Mouse (Mus musculus) midbrain, embryonic 14.5 days (tissue): ENCODE data around the gene Grn. TPM values are rescaled to one million over a fixed set of nuclear protein-coding genes. Genes with fewer than 3 reads are reported as not detected.
"Not testable (repeated sequence)": the region's sequence is repeated elsewhere in the genome, so short reads cannot be mapped to it uniquely, and the experiment has no call there.

ENCODE experiments used
- ATAC-seq: fragments of 200-750 bp; cut with Nextera tagmentation; 2 replicates; pipeline ENCODE4 v1.8.0; 2017; ENCODE audit warnings: moderate number of reproducible peaks, moderate library complexity; ENCODE audit not compliant: low FRiP score, low TSS enrichment
- DNase-seq: peaks from one replicate; pipeline ENCODE4 v3.0.0-alpha.2; 2015
- H3K27ac ChIP-seq: fragments of 300-500 bp; sonication (generic); replicated peaks from 2 replicates; pipeline ENCODE4 v1.5.1; 2014; ENCODE audit warnings: mild to moderate bottlenecking, low read depth, low read length, moderate library complexity
- H3K27me3 ChIP-seq: fragments of 300-500 bp; sonication (generic); 2 replicates; pipeline ENCODE4 v1.6.1; 2014; ENCODE audit warnings: low read length, control low read depth, mixed read lengths; ENCODE audit not compliant: control insufficient read depth, insufficient read depth
- H3K36me3 ChIP-seq: fragments of 300-500 bp; sonication (generic); 2 replicates; pipeline ENCODE4 v1.6.1; 2014; ENCODE audit warnings: low read length, control low read depth; ENCODE audit not compliant: control insufficient read depth, insufficient read depth
- H3K4me1 ChIP-seq: fragments of 300-500 bp; sonication (generic); 2 replicates; pipeline ENCODE4 v1.6.1; 2014; ENCODE audit warnings: mild to moderate bottlenecking, antibody characterized with exemption, low read length, control low read depth; ENCODE audit not compliant: control insufficient read depth, insufficient read depth
- H3K4me2 ChIP-seq: fragments of 300-500 bp; sonication (generic); 2 replicates; pipeline ENCODE4 v1.6.1; 2014; ENCODE audit warnings: mild to moderate bottlenecking, low read length, moderate library complexity
- H3K4me3 ChIP-seq: fragments of 300-500 bp; sonication (generic); replicated peaks from 2 replicates; pipeline ENCODE4 v1.5.1; 2014; ENCODE audit warnings: low read depth, low read length
- H3K9ac ChIP-seq: fragments of 300-500 bp; sonication (generic); replicated peaks from 2 replicates; pipeline ENCODE4 v1.6.1; 2014; ENCODE audit warnings: mild to moderate bottlenecking, low read length, moderate library complexity
- H3K9me3 ChIP-seq: fragments of 300-500 bp; sonication (generic); 2 replicates; pipeline ENCODE4 v1.6.1; 2016; ENCODE audit warnings: low read length, control low read depth, mixed read lengths; ENCODE audit not compliant: control insufficient read depth
- WGBS: fragments of 180-500 bp; shearing (Covaris S2); extraction: QIAGEN DNeasy Blood & Tissue Kit; methylation state at CpG from one replicate; pipeline ENCODE4 v1.1.7; 2014; 5-methylcytosine and 5-hydroxymethylcytosine counted together
- polyA plus RNA-seq: library from polyadenylated mRNA; unstranded; fragments of >200 nt; fragmentation: Nextera tagmentation; extraction: Ambion mirVana; gene quantifications from 2 replicates; pipeline ENCODE4 v1.2.1, GENCODE M21; 2014

Gene Grn
- polyA plus RNA-seq, result 33.1 and 45.5 TPM in 2 replicates

DNA sequence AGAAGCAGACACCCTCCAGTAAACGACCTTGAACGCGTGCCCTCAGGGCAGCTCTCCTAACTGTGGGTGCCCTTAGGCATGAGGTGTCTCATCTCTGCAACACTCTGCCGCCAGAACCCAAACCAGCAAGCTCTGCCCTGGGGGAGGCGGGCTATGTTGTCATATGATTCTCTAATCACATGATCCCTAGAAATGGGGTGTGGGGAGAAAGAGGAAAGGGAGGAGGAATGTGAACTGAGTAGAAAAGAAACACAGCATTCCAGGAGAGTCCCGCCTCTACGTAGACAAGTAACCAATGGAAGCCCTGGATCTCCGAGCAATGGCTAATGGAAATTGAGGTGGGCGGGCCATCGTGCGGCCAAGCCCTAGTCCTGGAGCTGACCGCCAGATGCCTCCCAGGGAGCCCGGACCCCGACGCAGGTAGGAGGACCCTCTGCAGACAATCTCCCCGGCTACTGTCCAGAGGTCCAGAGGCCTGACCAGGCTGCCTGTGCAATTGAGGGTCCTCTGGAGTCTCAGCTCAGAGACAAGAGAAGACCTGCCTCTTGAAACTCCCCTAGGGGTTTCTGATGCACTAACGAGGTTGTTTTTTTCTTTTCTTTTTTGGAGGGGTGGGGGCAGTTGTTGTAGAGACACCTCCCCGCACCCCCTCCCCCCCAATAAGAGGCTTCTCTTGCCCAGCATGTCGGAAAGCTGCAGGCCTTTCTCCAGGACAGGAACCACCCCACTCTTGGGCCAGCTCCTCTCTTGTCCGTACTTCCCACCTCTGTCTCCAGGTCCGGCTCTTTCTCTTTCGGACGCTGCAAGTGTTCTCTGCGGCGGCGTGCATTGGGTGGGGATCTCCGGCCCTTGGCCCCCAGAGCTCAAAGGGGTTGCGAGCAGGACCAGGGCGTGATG is at the start of gene Grn:
Gene Grn, plus strand, starts transcription at position 195 of the 897 bp plus-strand sequence.
- peak within 1 kb of the TSS; percentile 63; the same call in 1 of the 2 replicates for H3K27ac ChIP-seq
- H3K4me3 ChIP-seq, result peak within 1 kb of the TSS; percentile 41
- H3K9me3 ChIP-seq, result no peaks in the 10 kb centered on the region
- peaks cover 19% of the 10 kb centered on the region for H3K36me3 ChIP-seq
- peak; percentile 85 for ATAC-seq
- peak within 1 kb of the TSS; percentile 93 for H3K4me2 ChIP-seq
- WGBS, result under 1% methylated on average over 29 of the region's 29 CpGs
- peak; percentile 94 for DNase-seq
- no peaks in the 10 kb centered on the region for H3K27me3 ChIP-seq
- peaks cover 7% of the 10 kb centered on the region; the same call in 1 of the 2 replicates for H3K4me1 ChIP-seq
- H3K9ac ChIP-seq, result peak within 1 kb of the TSS; percentile 42

DNA sequence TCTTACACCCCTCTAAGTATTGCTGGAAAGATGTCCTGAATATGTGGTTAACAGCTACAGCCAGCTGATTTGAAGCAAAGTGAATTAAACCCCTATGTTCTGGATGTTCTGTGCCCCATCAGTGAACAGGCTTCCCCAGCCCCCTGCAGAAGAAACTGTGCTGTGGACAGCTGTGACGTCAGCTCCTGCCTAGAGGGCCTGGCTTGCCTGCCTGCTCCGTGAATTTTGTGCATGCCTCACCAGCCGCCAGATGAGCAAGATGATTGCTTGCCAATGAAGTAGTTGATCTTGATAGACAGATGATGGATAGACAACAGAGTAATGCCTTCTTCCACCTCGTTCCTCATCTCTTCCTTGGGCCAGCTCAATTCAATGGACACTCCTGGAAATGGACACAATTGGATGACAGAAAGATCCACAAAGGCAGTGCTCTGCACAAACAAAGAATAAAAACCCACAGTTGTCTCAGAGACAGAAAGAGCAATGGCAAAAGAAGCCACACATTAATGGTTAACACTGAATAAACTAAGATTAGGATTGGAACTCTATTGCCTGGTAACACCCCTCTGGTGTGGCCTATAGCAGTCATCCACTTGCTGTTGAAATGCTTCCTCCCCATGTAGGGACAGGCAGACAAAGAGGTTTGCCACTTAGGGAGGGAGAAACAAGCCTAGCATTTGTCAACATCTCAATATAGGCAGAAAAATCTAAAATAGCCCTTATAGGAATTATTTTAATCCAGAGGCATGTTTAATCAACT is 48.6 kb upstream of the Grn start:
- Histone ChIP-seq H3K9me3 (no peaks in the 10 kb centered on the region), H3K36me3 (no peaks in the 10 kb centered on the region), H3K27ac (no peak overlapping the region), H3K4me2 (no peak overlapping the region), H3K27me3 (no peaks in the 10 kb centered on the region), H3K4me1 (0 out of 2 replicates have a peak, but pooled peaks cover under 1% of the 10 kb centered on the region), H3K9ac (no peak overlapping the region), H3K4me3 (no peak overlapping the region)
- 35% methylated on average over 4 of the region's 4 CpGs for WGBS
- DNase-seq (no peak), ATAC-seq (no peak)

DNA sequence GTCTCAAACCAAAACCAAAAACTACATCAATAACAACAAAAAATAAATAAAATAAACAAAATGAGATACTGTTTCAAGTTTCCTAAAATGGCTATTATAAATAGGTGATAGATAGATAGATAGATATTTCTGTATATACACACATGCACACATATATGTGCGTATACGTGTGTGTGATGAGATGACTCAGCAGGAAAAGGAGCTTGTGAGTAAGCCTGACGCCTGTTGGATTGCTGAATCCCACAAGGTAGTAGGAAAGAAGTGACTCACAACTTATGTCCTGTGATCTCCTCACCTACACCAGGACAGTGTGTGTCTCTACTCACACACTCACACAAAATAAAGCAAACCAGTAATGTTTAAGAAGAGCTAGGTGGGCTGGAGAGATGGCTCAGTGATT is 47.3 kb upstream of the Grn start:
- Histone ChIP-seq H3K9ac (no peak overlapping the region), H3K36me3 (no peaks in the 10 kb centered on the region), H3K4me2 (no peak overlapping the region), H3K4me3 (no peak overlapping the region), H3K27me3 (no peaks in the 10 kb centered on the region), H3K9me3 (no peaks in the 10 kb centered on the region), H3K27ac (no peak overlapping the region), H3K4me1 (no peaks in the 10 kb centered on the region)
- ATAC-seq (no peak), DNase-seq (no peak)
- WGBS, result 92% methylated on average over 3 of the region's 3 CpGs

DNA sequence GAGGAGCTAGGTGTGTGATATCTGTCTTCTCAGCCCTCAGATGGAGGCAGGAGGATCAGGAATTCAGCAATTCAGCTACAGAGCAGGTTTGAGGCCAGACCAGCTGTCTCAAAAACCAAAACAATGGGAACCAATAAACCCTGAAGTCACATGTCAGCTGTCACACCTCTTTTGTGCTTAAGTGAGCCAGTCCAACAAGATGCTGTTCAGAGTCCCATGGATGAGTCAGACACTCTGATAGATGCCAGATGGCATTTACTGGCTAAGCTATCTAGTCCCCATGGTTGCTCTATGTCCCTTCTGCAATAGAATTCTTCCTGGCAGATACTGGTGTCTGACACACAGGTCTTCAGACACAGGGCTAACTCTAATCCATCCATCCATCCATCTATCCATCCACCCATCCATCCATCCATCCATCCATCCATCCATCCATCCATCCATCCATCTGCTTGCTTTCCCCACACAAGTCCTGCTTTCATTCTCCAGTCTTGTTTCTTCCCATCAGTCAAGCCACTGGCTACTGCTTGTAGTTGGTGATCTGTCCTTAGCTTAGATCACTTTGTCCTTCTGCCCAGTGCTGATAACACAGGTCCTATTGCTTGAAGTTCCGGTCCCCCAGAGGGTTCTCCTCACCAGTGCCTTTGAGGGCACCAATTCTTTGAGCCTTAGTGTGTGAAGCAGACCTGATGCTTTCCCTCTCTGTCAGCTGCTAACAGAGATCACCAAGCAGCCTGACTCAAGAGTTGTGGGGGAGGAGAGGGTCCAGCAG is 46.6 kb upstream of the Grn start:
- H3K4me1 ChIP-seq, result no peaks in the 10 kb centered on the region
- H3K9me3 ChIP-seq, result no peaks in the 10 kb centered on the region
- ATAC-seq (no peak), DNase-seq (no peak)
- no peak overlapping the region for H3K9ac ChIP-seq
- H3K27me3 ChIP-seq, result no peaks in the 10 kb centered on the region
- H3K27ac ChIP-seq, result no peak overlapping the region
- no peak overlapping the region for H3K4me3 ChIP-seq
- no peaks in the 10 kb centered on the region for H3K36me3 ChIP-seq
- H3K4me2 ChIP-seq, result no peak overlapping the region
- 95% methylated on average over 1 of the region's 1 CpGs for WGBS

DNA sequence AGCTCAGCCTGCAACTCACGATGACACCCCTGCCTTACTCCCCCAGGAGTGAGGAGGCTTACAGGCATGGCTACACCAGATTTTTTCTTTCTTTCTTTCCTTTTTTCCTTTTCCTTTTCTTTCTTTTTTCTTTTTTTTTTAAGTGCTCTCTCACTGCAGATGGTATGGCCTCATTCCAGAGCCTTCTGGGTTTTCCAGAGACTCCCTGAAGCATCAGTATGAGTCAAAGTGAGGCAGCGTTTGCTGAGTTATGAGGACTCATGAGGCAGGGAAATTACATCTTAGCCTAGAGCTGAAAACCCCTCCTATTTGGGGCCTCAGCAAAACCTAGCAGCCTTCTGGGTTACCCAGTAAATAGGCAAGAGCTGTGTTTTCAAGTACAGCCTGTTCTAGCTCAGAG is 45.7 kb upstream of the Grn start:
- DNase-seq, result no peak
- Histone ChIP-seq H3K4me3 (no peak overlapping the region), H3K4me1 (no peaks in the 10 kb centered on the region), H3K27ac (no peak overlapping the region), H3K9me3 (no peaks in the 10 kb centered on the region), H3K36me3 (no peaks in the 10 kb centered on the region), H3K27me3 (no peaks in the 10 kb centered on the region), H3K4me2 (no peak overlapping the region), H3K9ac (no peak overlapping the region)
- WGBS, result 87% methylated on average over 2 of the region's 2 CpGs
- ATAC-seq, result no peak

DNA sequence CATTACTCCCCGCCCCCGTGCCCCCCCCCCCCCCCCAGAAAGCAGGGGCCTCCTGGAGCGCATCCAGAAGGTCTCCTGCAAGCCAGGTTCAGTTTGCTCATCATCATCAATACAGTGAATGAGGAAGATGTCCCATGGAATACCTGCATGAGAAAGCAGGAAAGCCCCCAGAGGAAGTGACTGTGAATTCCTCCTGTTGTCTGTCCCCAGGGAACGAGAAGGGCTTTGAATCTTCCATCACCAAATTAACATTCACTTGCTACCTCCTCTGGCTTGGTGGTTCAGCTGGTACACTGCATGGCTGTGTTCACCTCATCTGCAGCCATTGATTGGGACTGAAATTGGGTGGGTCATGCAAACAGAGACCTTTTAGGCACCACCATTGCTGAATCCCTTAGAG is 45.0 kb upstream of the Grn start:
- Histone ChIP-seq H3K4me2 (no peak overlapping the region), H3K4me3 (no peak overlapping the region), H3K36me3 (no peaks in the 10 kb centered on the region), H3K4me1 (no peaks in the 10 kb centered on the region), H3K27ac (no peak overlapping the region), H3K27me3 (no peaks in the 10 kb centered on the region), H3K9me3 (no peaks in the 10 kb centered on the region), H3K9ac (no peak overlapping the region)
- DNase-seq, result no peak
- no peak for ATAC-seq
- WGBS, result 63% methylated on average over 4 of the region's 4 CpGs

DNA sequence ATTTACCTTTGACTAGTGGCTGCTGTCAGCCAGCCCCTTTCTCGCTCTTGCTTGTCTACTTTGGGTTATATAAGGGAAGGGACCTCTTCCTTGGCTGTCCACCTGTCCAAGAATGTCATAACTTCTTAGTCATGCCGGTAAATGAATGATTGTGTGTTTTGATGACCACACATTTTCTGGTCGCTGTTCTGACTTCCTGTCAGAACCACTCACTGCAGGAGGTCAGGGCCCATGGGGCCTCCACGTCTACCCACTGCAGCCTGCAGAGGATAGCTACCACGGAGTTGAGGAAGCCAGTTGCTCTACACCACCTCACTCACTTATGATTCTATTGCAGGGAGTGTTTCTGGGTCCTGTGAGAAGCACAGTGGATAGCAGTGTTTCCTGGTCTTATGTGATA is 44.0 kb upstream of the Grn start:
- Histone ChIP-seq H3K4me1 (no peaks in the 10 kb centered on the region), H3K27me3 (no peaks in the 10 kb centered on the region), H3K4me2 (no peak overlapping the region), H3K9me3 (no peaks in the 10 kb centered on the region), H3K9ac (no peak overlapping the region), H3K4me3 (no peak overlapping the region), H3K27ac (no peak overlapping the region), H3K36me3 (no peaks in the 10 kb centered on the region)
- DNase-seq (no peak), ATAC-seq (no peak)
- WGBS, result 73% methylated on average over 5 of the region's 5 CpGs

DNA sequence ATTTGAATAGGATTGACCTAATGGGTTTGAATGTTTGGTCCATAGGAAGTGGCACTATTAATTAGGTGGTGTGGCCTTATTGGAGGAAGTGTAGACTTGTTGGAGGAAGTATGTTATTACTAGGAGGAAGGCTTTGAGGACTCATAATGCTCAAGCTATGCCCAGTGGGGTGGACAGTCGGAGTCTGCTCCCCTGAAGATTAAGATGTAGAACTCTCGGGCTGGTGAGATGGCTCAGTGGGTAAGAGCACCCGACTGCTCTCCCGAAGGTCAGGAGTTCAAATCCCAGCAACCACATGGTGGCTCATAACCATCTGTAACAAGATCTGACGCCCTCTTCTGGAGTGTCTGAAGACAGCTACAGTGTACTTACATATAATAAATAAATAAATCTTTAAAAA is 40.7 kb upstream of the Grn start:
- not testable (repeated sequence) for H3K4me3 ChIP-seq, H3K9me3 ChIP-seq, H3K36me3 ChIP-seq, H3K9ac ChIP-seq, H3K27ac ChIP-seq, H3K27me3 ChIP-seq, DNase-seq, H3K4me2 ChIP-seq, ATAC-seq
- WGBS, result 90% methylated on average over 4 of the region's 5 CpGs
- H3K4me1 ChIP-seq, result peaks cover 12% of the 10 kb centered on the region
